Mouse (Mus musculus) hindbrain, postnatal 0 days (tissue): ENCODE measurements around the gene Psen2. TPM values are rescaled to one million over a fixed set of nuclear protein-coding genes. Genes with fewer than 3 reads are reported as not detected.

Source experiments
- ATAC-seq: fragments of 200-750 bp; cut with Nextera tagmentation; 2 replicates; pipeline ENCODE4 v1.8.0; 2017; ENCODE audit warnings: mild to moderate bottlenecking, moderate TSS enrichment, moderate library complexity
- DNase-seq: peaks from one replicate; pipeline ENCODE4 v3.0.0-alpha.2; 2015; ENCODE audit warnings: low spot score
- H3K27ac ChIP-seq: fragments of 300-500 bp; sonication (generic); 2 replicates; pipeline ENCODE4 v1.5.1; 2014; ENCODE audit warnings: mild to moderate bottlenecking
- H3K27me3 ChIP-seq: fragments of 300-500 bp; sonication (generic); 2 replicates; pipeline ENCODE4 v1.6.1; 2014; ENCODE audit warnings: low read length, mixed read lengths; ENCODE audit not compliant: insufficient read depth
- H3K36me3 ChIP-seq: fragments of 300-500 bp; sonication (generic); 2 replicates; pipeline ENCODE4 v1.6.1; 2014; ENCODE audit warnings: low read length, mixed read lengths; ENCODE audit not compliant: insufficient read depth
- H3K4me1 ChIP-seq: fragments of 300-500 bp; sonication (generic); 2 replicates; pipeline ENCODE4 v1.6.1; 2014; ENCODE audit warnings: antibody characterized with exemption, low read length, mixed read lengths; ENCODE audit not compliant: insufficient read depth
- H3K4me2 ChIP-seq: fragments of 300-500 bp; sonication (generic); 2 replicates; pipeline ENCODE4 v1.6.1; 2014; ENCODE audit warnings: low read depth, mild to moderate bottlenecking, low read length, moderate library complexity, mixed read lengths
- H3K4me3 ChIP-seq: fragments of 300-500 bp; sonication (generic); 2 replicates; pipeline ENCODE4 v1.5.1; 2014; ENCODE audit warnings: low read length
- H3K9ac ChIP-seq: fragments of 300-500 bp; sonication (generic); replicated peaks from 2 replicates; pipeline ENCODE4 v1.6.1; 2014; ENCODE audit warnings: mild to moderate bottlenecking, low read length, moderate library complexity, mixed read lengths
- H3K9me3 ChIP-seq: fragments of 300-500 bp; sonication (generic); 2 replicates; pipeline ENCODE4 v1.6.1; 2016; ENCODE audit warnings: low read length, mixed read lengths
- CTCF ChIP-seq: IDR thresholded peaks from 2 replicates; pipeline ENCODE4 v1.5.1; 2016; ENCODE audit warnings: antibody characterized with exemption, control low read depth, low read depth
- WGBS: fragments of 180-500 bp; shearing (Covaris S2); extraction: QIAGEN DNeasy Blood & Tissue Kit; methylation state at CpG from one replicate; pipeline ENCODE4 v1.1.7; 2014; 5-methylcytosine and 5-hydroxymethylcytosine counted together
- polyA plus RNA-seq: library from polyadenylated mRNA; unstranded; fragments of >200 nt; fragmentation: Nextera tagmentation; extraction: Ambion mirVana; gene quantifications from 2 replicates; pipeline ENCODE4 v1.2.1, GENCODE M21; 2015
- total RNA-seq: library from RNA; depleted of rRNA; stranded (reverse); fragments of >200 nt; gene quantifications from 2 replicates; pipeline ENCODE4 v1.2.3, GENCODE M21; 2014

Psen2 gene
- total and polyA plus RNA-seq, 2 experiments from 2014 or later, result 23.7 to 33.5 TPM

- Histone ChIP-seq H3K27ac (no peak overlapping the region), H3K9ac (no peak overlapping the region), H3K4me1 (0 out of 2 replicates have a peak, but pooled peaks cover 7% of the 10 kb centered on the region), H3K4me2 (no peak overlapping the region), H3K36me3 (no peaks in the 10 kb centered on the region), H3K9me3 (no peaks in the 10 kb centered on the region), H3K4me3 (no peak overlapping the region), H3K27me3 (no peaks in the 10 kb centered on the region)
- no peak for TF ChIP-seq CTCF
- 89% methylated on average over 9 of the region's 9 CpGs for WGBS
- DNase-seq, result no peak
- ATAC-seq, result no peak
These were observed 69.2 kb downstream of the Psen2 start for GRCm38 (mm10) chr1:180194048-180194447.

- H3K9me3 ChIP-seq, result no peaks in the 10 kb centered on the region
- no peak overlapping the region for H3K27ac ChIP-seq
- 81% methylated on average over 8 of the region's 8 CpGs for WGBS
- no peak for TF ChIP-seq CTCF
- H3K9ac ChIP-seq, result no peak overlapping the region
- H3K4me3 ChIP-seq, result no peak overlapping the region
- no peaks in the 10 kb centered on the region for H3K36me3 ChIP-seq
- ATAC-seq, result no peak
- DNase-seq, result no peak
- H3K27me3 ChIP-seq, result no peaks in the 10 kb centered on the region
- no peak overlapping the region for H3K4me2 ChIP-seq
- 0 out of 2 replicates have a peak, but pooled peaks cover 7% of the 10 kb centered on the region for H3K4me1 ChIP-seq
These were observed 69.8 kb downstream of the Psen2 start for GRCm38 (mm10) chr1:180193391-180193935.

GRCm38 (mm10) chr1:180192866-180193265 lies 70.4 kb downstream of the Psen2 start:
- DNase-seq (no peak), ATAC-seq (no peak)
- H3K4me2 ChIP-seq, result no peak overlapping the region
- H3K27me3 ChIP-seq, result no peaks in the 10 kb centered on the region
- H3K4me3 ChIP-seq, result no peak overlapping the region
- no peaks in the 10 kb centered on the region for H3K9me3 ChIP-seq
- no peak overlapping the region for H3K27ac ChIP-seq
- WGBS, result 55% methylated on average over 4 of the region's 4 CpGs
- no peaks in the 10 kb centered on the region for H3K36me3 ChIP-seq
- H3K4me1 ChIP-seq, result 0 out of 2 replicates have a peak, but pooled peaks cover 7% of the 10 kb centered on the region
- no peak for TF ChIP-seq CTCF
- no peak overlapping the region for H3K9ac ChIP-seq

GRCm38 (mm10) chr1:180191651-180192220 lies 71.5 kb downstream of the Psen2 start:
- Histone ChIP-seq H3K4me2 (no peak overlapping the region), H3K27me3 (no peaks in the 10 kb centered on the region), H3K9me3 (no peaks in the 10 kb centered on the region), H3K27ac (no peak overlapping the region), H3K36me3 (no peaks in the 10 kb centered on the region), H3K4me1 (0 out of 2 replicates have a peak, but pooled peaks cover 7% of the 10 kb centered on the region), H3K4me3 (no peak overlapping the region), H3K9ac (no peak overlapping the region)
- DNase-seq (no peak), ATAC-seq (no peak)
- WGBS, result 54% methylated on average over 7 of the region's 7 CpGs
- no peak for TF ChIP-seq CTCF

- Histone ChIP-seq H3K4me2 (no peak overlapping the region), H3K9me3 (no peaks in the 10 kb centered on the region), H3K4me1 (0 out of 2 replicates have a peak, but pooled peaks cover 4% of the 10 kb centered on the region), H3K4me3 (no peak overlapping the region), H3K27me3 (no peaks in the 10 kb centered on the region), H3K27ac (no peak overlapping the region), H3K9ac (no peak overlapping the region), H3K36me3 (no peaks in the 10 kb centered on the region)
- DNase-seq (no peak), ATAC-seq (no peak)
- WGBS, result 87% methylated on average over 8 of the region's 8 CpGs
- no peak for TF ChIP-seq CTCF
These were observed 72.1 kb downstream of the Psen2 start for GRCm38 (mm10) chr1:180191112-180191511.

GRCm38 (mm10) chr1:180188951-180189350 lies 74.3 kb downstream of the Psen2 start:
- TF ChIP-seq CTCF, result no peak
- DNase-seq, result no peak
- no peak overlapping the region for H3K27ac ChIP-seq
- ATAC-seq, result no peak
- 80% methylated on average over 4 of the region's 4 CpGs for WGBS
- H3K4me1 ChIP-seq, result no peaks in the 10 kb centered on the region
- H3K9ac ChIP-seq, result no peak overlapping the region
- H3K4me2 ChIP-seq, result no peak overlapping the region
- H3K27me3 ChIP-seq, result no peaks in the 10 kb centered on the region
- no peaks in the 10 kb centered on the region for H3K9me3 ChIP-seq
- no peaks in the 10 kb centered on the region for H3K36me3 ChIP-seq
- H3K4me3 ChIP-seq, result no peak overlapping the region

GRCm38 (mm10) chr1:180186371-180186770 lies 76.9 kb downstream of the Psen2 start:
- whole genome bisulfite sequencing, result 80% methylated on average over 3 of the region's 3 CpGs
- Histone ChIP-seq H3K36me3 (no peaks in the 10 kb centered on the region), H3K4me2 (no peak overlapping the region), H3K9me3 (no peaks in the 10 kb centered on the region), H3K9ac (no peak overlapping the region), H3K4me3 (no peak overlapping the region), H3K4me1 (no peaks in the 10 kb centered on the region), H3K27ac (no peak overlapping the region), H3K27me3 (no peaks in the 10 kb centered on the region)
- no peak for ATAC-seq
- no peak for TF ChIP-seq CTCF
- no peak for DNase-seq
